Mouse (Mus musculus): ENCODE data around the gene Dennd1b. TPM values are rescaled to one million over a fixed set of nuclear protein-coding genes. Genes with fewer than 3 reads are reported as not detected.

Gene Dennd1b
- polyA plus RNA-seq, 1 experiment = 4.2 TPM

- no peaks in the 10 kb centered on the region for H3K4me1 ChIP-seq (ENCODE audit: control insufficient read depth, insufficient read depth, insufficient read length, low read length)
- H3K4me3 ChIP-seq (ENCODE audit: insufficient read depth, low read depth, low read length) = no peak overlapping the region
- no peak overlapping the region for H3K27ac ChIP-seq (replicated peaks; ENCODE audit: low read depth, low read length)
These were observed 104.0 kb downstream of the Dennd1b start for GRCm38 (mm10) chr1:139067210-139067609.

- Histone ChIP-seq H3K4me1 (ENCODE audit: control insufficient read depth, insufficient read depth, insufficient read length, low read length) (no peaks in the 10 kb centered on the region), H3K27ac (replicated peaks; ENCODE audit: low read depth, low read length) (no peak overlapping the region), H3K4me3 (ENCODE audit: insufficient read depth, low read depth, low read length) (no peak overlapping the region)
These were observed 107.8 kb downstream of the Dennd1b start for GRCm38 (mm10) chr1:139071015-139071414.

- Histone ChIP-seq H3K4me3 (ENCODE audit: insufficient read depth, low read depth, low read length) (no peak overlapping the region), H3K4me1 (ENCODE audit: control insufficient read depth, insufficient read depth, insufficient read length, low read length) (no peaks in the 10 kb centered on the region), H3K27ac (replicated peaks; ENCODE audit: low read depth, low read length) (no peak overlapping the region)
These were observed 112.4 kb downstream of the Dennd1b start for GRCm38 (mm10) chr1:139075671-139076070.

DNA sequence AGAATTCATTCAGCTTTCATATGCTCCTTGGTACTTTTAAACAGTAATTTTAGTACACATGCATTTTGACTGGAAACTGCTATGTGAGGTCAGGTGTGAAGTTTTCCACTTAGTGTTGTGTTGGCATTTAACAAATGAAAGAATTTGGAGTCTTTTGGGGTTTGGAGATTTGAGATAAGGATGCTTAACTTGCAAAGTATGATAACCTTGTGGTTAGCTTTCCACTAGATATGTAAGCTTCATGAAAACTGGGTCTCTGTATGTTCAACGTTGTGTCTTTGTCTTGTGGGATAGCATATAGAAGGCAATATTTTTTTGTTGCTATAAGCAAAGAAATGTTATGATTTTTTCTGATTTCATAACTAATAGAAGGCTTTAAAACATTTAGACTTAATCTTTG is 114.8 kb downstream of the Dennd1b start:
- H3K27ac ChIP-seq (replicated peaks; ENCODE audit: low read depth, low read length) = no peak overlapping the region

GRCm38 (mm10) chr1:139079000-139079399 is 115.8 kb downstream of the Dennd1b start:
- Histone ChIP-seq H3K27ac (replicated peaks; ENCODE audit: low read depth, low read length) (no peak overlapping the region), H3K4me3 (ENCODE audit: insufficient read depth, low read depth, low read length) (no peak overlapping the region), H3K4me1 (ENCODE audit: control insufficient read depth, insufficient read depth, insufficient read length, low read length) (no peaks in the 10 kb centered on the region)

More for the DNA sequence above, 114.8 kb downstream of the Dennd1b start:
- Histone ChIP-seq H3K4me1 (ENCODE audit: control insufficient read depth, insufficient read depth, insufficient read length, low read length) (no peaks in the 10 kb centered on the region), H3K4me3 (ENCODE audit: insufficient read depth, low read depth, low read length) (no peak overlapping the region)

DNA sequence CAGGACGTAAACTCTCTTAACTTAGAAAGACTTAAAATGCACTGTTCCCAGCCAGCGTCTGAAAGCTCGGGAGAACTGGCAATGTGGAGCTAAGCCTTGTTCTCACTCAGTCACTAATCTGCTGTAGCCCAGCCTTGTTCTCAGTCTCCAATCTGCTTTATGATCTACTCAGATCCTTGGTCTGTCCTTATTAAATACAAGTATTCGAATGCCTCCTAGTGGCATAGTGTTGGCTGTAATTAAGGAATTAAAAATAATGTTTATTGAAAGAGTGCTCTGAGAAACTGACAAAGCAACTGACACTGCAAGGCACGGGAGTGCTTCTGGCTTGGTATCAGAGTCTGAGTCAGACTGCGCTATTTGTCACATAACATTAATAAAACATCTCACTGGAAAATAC is 116.3 kb downstream of the Dennd1b start:
- H3K4me3 ChIP-seq (ENCODE audit: insufficient read depth, low read depth, low read length) = no peak overlapping the region
- no peaks in the 10 kb centered on the region for H3K4me1 ChIP-seq (ENCODE audit: control insufficient read depth, insufficient read depth, insufficient read length, low read length)
- H3K27ac ChIP-seq (replicated peaks; ENCODE audit: low read depth, low read length) = no peak overlapping the region

- Histone ChIP-seq H3K4me3 (ENCODE audit: insufficient read depth, low read depth, low read length) (no peak overlapping the region), H3K27ac (replicated peaks; ENCODE audit: low read depth, low read length) (no peak overlapping the region), H3K4me1 (ENCODE audit: control insufficient read depth, insufficient read depth, insufficient read length, low read length) (no peaks in the 10 kb centered on the region)
These were observed 117.5 kb downstream of the Dennd1b start for GRCm38 (mm10) chr1:139080517-139081386.

DNA sequence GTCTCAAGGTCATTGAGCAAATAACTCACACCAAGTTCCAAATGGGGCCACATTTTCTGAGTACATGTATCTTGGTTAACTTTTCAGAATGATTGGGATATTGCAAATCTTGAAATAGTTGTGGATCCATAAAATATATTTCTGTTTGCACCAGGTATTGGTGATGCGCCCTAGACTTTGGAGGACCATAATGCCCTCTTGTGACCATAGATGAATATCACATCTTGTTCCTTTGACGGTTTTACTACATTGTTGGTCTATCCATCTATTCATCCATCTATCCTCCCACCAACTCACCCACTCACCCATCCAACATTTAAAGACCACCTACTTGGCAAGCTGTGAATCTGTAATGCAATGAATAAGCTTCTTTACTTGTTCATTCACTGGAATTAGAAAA is 120.1 kb downstream of the Dennd1b start:
- H3K4me1 ChIP-seq (ENCODE audit: control insufficient read depth, insufficient read depth, insufficient read length, low read length) = no peaks in the 10 kb centered on the region
- H3K27ac ChIP-seq (replicated peaks; ENCODE audit: low read depth, low read length) = no peak overlapping the region
- no peak overlapping the region for H3K4me3 ChIP-seq (ENCODE audit: insufficient read depth, low read depth, low read length)

DNA sequence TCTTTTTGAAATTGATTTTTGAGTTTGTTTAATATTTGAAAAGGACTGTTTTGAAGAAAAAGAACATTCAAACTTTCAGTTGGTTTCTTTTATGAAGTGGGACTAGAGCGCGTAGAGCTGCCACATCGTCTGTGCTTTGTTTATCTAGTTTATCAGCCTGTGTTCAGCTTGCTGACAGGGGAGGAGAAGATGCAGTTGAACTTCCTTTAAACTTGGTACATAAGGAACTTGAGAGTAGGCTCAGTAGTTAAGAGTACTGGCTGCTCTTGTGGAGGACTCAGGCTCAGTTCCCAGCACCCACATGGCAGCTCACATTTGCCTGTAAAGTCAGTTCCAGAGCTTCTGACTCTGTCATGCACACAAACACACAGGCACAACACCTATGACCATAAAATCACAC is 124.3 kb downstream of the Dennd1b start:
- Histone ChIP-seq H3K4me1 (ENCODE audit: control insufficient read depth, insufficient read depth, insufficient read length, low read length) (no peaks in the 10 kb centered on the region), H3K27ac (replicated peaks; ENCODE audit: low read depth, low read length) (no peak overlapping the region), H3K4me3 (ENCODE audit: insufficient read depth, low read depth, low read length) (no peak overlapping the region)

DNA sequence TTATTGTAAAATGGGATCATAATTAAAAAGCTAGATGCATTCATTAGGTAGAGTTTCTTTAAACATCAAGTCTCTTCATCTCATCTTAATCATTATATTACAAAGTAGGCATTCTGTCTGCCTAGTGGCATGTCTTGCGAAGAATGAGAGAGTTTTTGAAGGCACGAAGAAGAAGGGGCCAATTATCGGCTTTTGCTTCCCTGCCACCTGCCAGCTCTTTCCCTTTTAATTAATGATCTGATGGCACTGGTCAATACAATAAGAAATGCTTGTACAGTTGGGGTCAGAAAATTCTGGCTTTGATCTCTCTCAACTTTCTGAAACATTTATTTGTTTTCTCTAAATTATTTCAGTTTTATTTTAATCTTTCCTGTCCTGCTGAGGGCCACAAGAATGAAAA is 127.5 kb downstream of the Dennd1b start:
- Histone ChIP-seq H3K4me1 (ENCODE audit: control insufficient read depth, insufficient read depth, insufficient read length, low read length) (no peaks in the 10 kb centered on the region), H3K4me3 (ENCODE audit: insufficient read depth, low read depth, low read length) (no peak overlapping the region)

GRCm38 (mm10) chr1:139091701-139092100 is 128.5 kb downstream of the Dennd1b start:
- Histone ChIP-seq H3K4me1 (ENCODE audit: control insufficient read depth, insufficient read depth, insufficient read length, low read length) (no peaks in the 10 kb centered on the region), H3K4me3 (ENCODE audit: insufficient read depth, low read depth, low read length) (no peak overlapping the region), H3K27ac (replicated peaks; ENCODE audit: low read depth, low read length) (no peak overlapping the region)

More for the DNA sequence above, 127.5 kb downstream of the Dennd1b start:
- H3K27ac ChIP-seq (replicated peaks; ENCODE audit: low read depth, low read length) = no peak overlapping the region

GRCm38 (mm10) chr1:139092144-139092543 is 128.9 kb downstream of the Dennd1b start:
- no peaks in the 10 kb centered on the region for H3K4me1 ChIP-seq (ENCODE audit: control insufficient read depth, insufficient read depth, insufficient read length, low read length)
- H3K4me3 ChIP-seq (ENCODE audit: insufficient read depth, low read depth, low read length) = no peak overlapping the region
- no peak overlapping the region for H3K27ac ChIP-seq (replicated peaks; ENCODE audit: low read depth, low read length)

- no peaks in the 10 kb centered on the region for H3K4me1 ChIP-seq (ENCODE audit: control insufficient read depth, insufficient read depth, insufficient read length, low read length)
- H3K27ac ChIP-seq (replicated peaks; ENCODE audit: low read depth, low read length) = no peak overlapping the region
- no peak overlapping the region for H3K4me3 ChIP-seq (ENCODE audit: insufficient read depth, low read depth, low read length)
These were observed 129.5 kb downstream of the Dennd1b start for GRCm38 (mm10) chr1:139092722-139093121.

GRCm38 (mm10) chr1:139096369-139096768 is 133.1 kb downstream of the Dennd1b start:
- H3K4me1 ChIP-seq (ENCODE audit: control insufficient read depth, insufficient read depth, insufficient read length, low read length) = no peaks in the 10 kb centered on the region
- H3K27ac ChIP-seq (replicated peaks; ENCODE audit: low read depth, low read length) = no peak overlapping the region
- H3K4me3 ChIP-seq (ENCODE audit: insufficient read depth, low read depth, low read length) = no peak overlapping the region

DNA sequence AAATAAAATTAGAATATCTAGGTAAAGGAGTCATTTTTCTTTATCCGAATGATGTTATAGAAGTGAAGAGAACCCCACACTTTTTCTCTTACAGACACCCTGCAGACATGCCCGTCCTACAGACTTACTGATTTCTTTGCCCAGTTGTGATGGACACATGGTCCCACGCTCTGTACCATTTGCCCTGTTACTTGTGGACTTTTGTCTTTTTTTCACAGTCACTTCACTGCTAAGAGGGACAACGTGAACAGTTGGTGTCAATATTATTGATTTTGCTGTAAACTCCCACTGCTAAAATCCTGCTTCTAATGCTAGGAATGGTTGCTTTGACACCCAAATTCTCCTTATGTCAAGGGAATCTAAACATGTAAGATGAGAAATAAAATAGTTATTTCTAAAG is 134.9 kb downstream of the Dennd1b start:
- no peaks in the 10 kb centered on the region for H3K4me1 ChIP-seq (ENCODE audit: control insufficient read depth, insufficient read depth, insufficient read length, low read length)
- no peak overlapping the region for H3K27ac ChIP-seq (replicated peaks; ENCODE audit: low read depth, low read length)

GRCm38 (mm10) chr1:139101725-139102124 is 138.5 kb downstream of the Dennd1b start:
- Histone ChIP-seq H3K4me3 (ENCODE audit: insufficient read depth, low read depth, low read length) (no peak overlapping the region), H3K4me1 (ENCODE audit: control insufficient read depth, insufficient read depth, insufficient read length, low read length) (no peaks in the 10 kb centered on the region), H3K27ac (replicated peaks; ENCODE audit: low read depth, low read length) (no peak overlapping the region)

More for the DNA sequence above, 134.9 kb downstream of the Dennd1b start:
- H3K4me3 ChIP-seq (ENCODE audit: insufficient read depth, low read depth, low read length) = no peak overlapping the region
